Mouse (Mus musculus) liver, embryonic 13.5 days (tissue): ENCODE measurements around the gene Tubal3. TPM values are rescaled to one million over a fixed set of nuclear protein-coding genes. Genes with fewer than 3 reads are reported as not detected.

Experiments
- ATAC-seq: fragments of 200-750 bp; cut with Nextera tagmentation; 2 replicates; pipeline ENCODE4 v1.8.0; 2017; ENCODE audit warnings: low read depth, mild to moderate bottlenecking, moderate number of reproducible peaks, moderate library complexity
- DNase-seq: peaks from one replicate; pipeline ENCODE4 v3.0.0; 2022
- H3K27ac ChIP-seq: fragments of 300-500 bp; sonication (generic); 2 replicates; pipeline ENCODE4 v1.5.1; 2015; ENCODE audit warnings: moderate library complexity, mild to moderate bottlenecking, inconsistent platforms
- H3K27me3 ChIP-seq: fragments of 300-500 bp; sonication (generic); 2 replicates; pipeline ENCODE4 v1.6.1; 2015; ENCODE audit warnings: mild to moderate bottlenecking, inconsistent platforms
- H3K36me3 ChIP-seq: fragments of 300-500 bp; sonication (generic); 2 replicates; pipeline ENCODE4 v1.6.1; 2015; ENCODE audit warnings: mild to moderate bottlenecking, inconsistent platforms
- H3K4me1 ChIP-seq: fragments of 300-500 bp; sonication (generic); replicated peaks from 2 replicates; pipeline ENCODE4 v1.6.1; 2015; ENCODE audit warnings: inconsistent platforms
- H3K4me2 ChIP-seq: fragments of 300-500 bp; sonication (generic); 2 replicates; pipeline ENCODE4 v1.6.1; 2015; ENCODE audit warnings: inconsistent platforms, mild to moderate bottlenecking, moderate library complexity
- H3K4me3 ChIP-seq: fragments of 300-500 bp; sonication (generic); replicated peaks from 2 replicates; pipeline ENCODE4 v1.5.1; 2015; ENCODE audit warnings: mild to moderate bottlenecking, inconsistent platforms
- H3K9ac ChIP-seq: fragments of 300-500 bp; sonication (generic); 2 replicates; pipeline ENCODE4 v1.6.1; 2015; ENCODE audit warnings: mild to moderate bottlenecking, inconsistent platforms
- H3K9me3 ChIP-seq: fragments of 300-500 bp; sonication (generic); replicated peaks from 2 replicates; pipeline ENCODE4 v1.6.1; 2016; ENCODE audit warnings: inconsistent platforms
- WGBS: fragments of 180-500 bp; shearing (Covaris S2); methylation state at CpG from one replicate; pipeline ENCODE4 v1.1.7; 2015; ENCODE audit not compliant: insufficient replicate concordance; 5-methylcytosine and 5-hydroxymethylcytosine counted together
- microRNA-seq: library from miRNA; unstranded; fragments of <30 nt; microRNA quantifications from one replicate; pipeline ENCODE4, GENCODE M21; 2016
- polyA plus RNA-seq: library from polyadenylated mRNA; unstranded; fragments of >200 nt; fragmentation: Nextera tagmentation; extraction: Ambion mirVana; gene quantifications from 2 replicates; pipeline ENCODE4 v1.2.1, GENCODE M21; 2015

Gene Tubal3
- polyA plus RNA-seq, 1 experiment from 2014 or later, result not detected

DNA sequence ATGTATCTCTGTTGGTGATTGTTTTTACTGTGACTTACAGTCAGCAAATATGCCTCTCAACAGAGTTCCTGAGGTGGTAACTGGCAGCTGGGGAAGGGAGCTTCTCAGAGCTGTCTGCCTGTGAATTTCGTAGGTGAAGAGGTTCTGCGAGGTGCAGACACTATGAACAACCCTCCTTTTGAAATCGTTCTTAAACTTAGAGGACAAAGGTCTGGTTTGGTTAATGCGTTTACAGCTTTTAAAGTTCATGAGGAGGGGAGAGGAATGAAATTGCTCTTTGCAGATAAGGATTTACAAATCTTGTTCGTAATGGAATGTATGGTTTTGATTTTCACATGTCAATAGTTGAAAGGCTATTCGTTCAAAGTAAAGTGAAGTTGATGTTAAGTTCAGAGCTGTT is 7.6 kb downstream of the Tubal3 start:
- no peak overlapping the region for H3K4me2 ChIP-seq
- no peaks in the 10 kb centered on the region for H3K4me1 ChIP-seq
- H3K9ac ChIP-seq, result no peak overlapping the region
- no peak overlapping the region for H3K27ac ChIP-seq
- DNase-seq, result no peak
- no peaks in the 10 kb centered on the region for H3K9me3 ChIP-seq
- no peak for ATAC-seq
- no peaks in the 10 kb centered on the region for H3K36me3 ChIP-seq
- H3K4me3 ChIP-seq, result no peak overlapping the region
- WGBS, result 64% methylated on average over 6 of the region's 6 CpGs
- no peaks in the 10 kb centered on the region for H3K27me3 ChIP-seq

DNA sequence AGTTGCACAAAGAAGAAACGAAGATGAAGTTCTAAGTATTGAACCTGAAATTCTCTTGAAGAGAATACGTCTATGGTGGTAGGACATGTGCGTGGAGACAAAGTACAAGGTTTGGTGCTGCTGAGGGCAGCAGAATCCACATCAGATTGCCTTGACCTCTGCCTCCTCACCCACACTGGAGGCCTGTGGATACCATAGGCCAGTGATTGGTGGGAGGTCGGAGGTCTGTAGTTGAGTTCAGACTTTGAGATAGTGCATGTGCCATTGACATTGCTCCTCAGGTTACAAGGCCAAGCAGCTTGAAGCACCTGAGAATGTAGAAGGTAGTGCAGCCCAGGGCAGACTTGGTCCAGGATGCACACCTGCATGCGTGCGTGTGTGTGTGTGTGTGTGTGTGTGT is 8.0 kb downstream of the Tubal3 start:
- Histone ChIP-seq H3K9me3 (no peaks in the 10 kb centered on the region), H3K4me1 (no peaks in the 10 kb centered on the region), H3K27ac (no peak overlapping the region), H3K27me3 (no peaks in the 10 kb centered on the region), H3K4me3 (no peak overlapping the region), H3K36me3 (no peaks in the 10 kb centered on the region), H3K4me2 (no peak overlapping the region), H3K9ac (no peak overlapping the region)
- no peak for ATAC-seq
- WGBS, result 67% methylated on average over 4 of the region's 6 CpGs
- no peak for DNase-seq

DNA sequence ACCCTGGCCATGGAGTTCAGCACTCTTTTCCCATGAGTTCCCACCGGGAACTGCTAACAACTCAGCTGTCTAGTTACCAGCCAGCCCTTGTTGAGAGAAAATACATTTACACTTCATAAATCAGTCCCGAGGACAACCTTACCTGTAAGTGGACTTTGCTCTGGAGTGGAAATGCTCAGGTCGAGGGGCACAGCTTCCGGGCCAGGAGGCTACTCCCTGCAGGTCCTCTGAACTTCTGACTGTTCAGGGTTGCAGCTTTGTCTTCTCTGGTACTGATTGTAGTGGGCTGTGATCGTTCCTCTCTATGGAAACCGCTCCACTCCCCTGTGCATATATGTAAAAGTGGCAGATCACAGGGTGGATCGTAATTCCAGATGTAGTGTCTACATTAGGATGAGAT is 26.6 kb downstream of the Tubal3 start:
- H3K36me3 ChIP-seq, result no peaks in the 10 kb centered on the region
- H3K9me3 ChIP-seq, result no peaks in the 10 kb centered on the region
- no peak overlapping the region for H3K9ac ChIP-seq
- H3K4me1 ChIP-seq, result no peaks in the 10 kb centered on the region
- no peaks in the 10 kb centered on the region for H3K27me3 ChIP-seq
- DNase-seq, result no peak
- WGBS, result 58% methylated on average over 7 of the region's 7 CpGs
- H3K4me2 ChIP-seq, result no peak overlapping the region
- H3K27ac ChIP-seq, result no peak overlapping the region
- H3K4me3 ChIP-seq, result no peak overlapping the region
- ATAC-seq, result no peak

DNA sequence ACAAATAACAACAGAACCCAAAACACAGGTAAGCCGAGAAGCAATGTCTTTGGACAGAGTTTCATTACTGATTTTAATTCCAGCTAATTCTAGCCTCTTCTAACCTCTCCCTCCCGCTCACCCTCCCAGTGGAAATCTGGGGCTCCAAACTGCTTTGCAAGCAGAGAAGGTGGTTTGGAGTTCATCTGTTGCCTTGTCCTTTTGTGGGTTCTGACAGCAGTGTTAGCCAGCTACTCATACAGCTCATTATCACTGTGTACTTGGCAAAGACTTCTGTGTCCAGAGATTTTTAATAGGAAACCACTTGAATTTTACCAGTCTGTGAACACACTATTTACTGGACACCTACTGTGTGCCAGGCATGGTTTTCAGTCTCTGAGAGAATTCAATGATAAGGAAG is 27.2 kb downstream of the Tubal3 start, which contains the start of gene Ucn3:
TSS of gene Ucn3 (minus strand) at position 101 of the 400 bp plus-strand sequence.
- WGBS, result 57% methylated on average over 2 of the region's 2 CpGs
- Histone ChIP-seq H3K9me3 (no peaks in the 10 kb centered on the region), H3K27ac (no peak within 1 kb of the TSS), H3K27me3 (no peaks in the 10 kb centered on the region), H3K4me1 (no peaks in the 10 kb centered on the region), H3K36me3 (no peaks in the 10 kb centered on the region), H3K9ac (no peak within 1 kb of the TSS), H3K4me2 (no peak within 1 kb of the TSS), H3K4me3 (no peak within 1 kb of the TSS)
- ATAC-seq, result no peak
- no peak for DNase-seq

DNA sequence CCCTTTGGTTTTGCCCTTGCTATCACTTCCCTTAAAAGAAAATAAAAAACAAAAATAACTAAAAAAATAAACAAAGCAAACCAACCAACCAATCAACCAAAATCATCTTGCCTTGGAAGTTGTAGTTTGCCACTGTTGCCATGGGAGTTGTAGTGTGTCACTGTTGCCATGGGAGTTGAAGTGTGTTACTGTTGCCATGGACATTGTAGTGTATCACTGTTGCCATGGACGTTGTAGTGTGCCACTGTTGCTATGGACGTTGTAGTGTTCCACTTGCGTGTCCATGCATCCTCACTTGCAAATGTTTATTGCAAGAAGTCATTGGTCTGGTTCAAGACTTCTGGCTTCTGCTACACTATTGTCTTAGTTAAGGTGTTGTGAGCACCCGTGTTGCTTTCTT is 29.2 kb downstream of the Tubal3 start:
- no peaks in the 10 kb centered on the region for H3K9me3 ChIP-seq
- H3K36me3 ChIP-seq, result no peaks in the 10 kb centered on the region
- H3K27me3 ChIP-seq, result no peaks in the 10 kb centered on the region
- H3K9ac ChIP-seq, result no peak overlapping the region
- ATAC-seq (no peak), DNase-seq (no peak)
- no peak overlapping the region for H3K4me3 ChIP-seq
- H3K4me2 ChIP-seq, result no peak overlapping the region
- 67% methylated on average over 4 of the region's 4 CpGs for WGBS
- H3K27ac ChIP-seq, result no peak overlapping the region
- H3K4me1 ChIP-seq, result no peaks in the 10 kb centered on the region

DNA sequence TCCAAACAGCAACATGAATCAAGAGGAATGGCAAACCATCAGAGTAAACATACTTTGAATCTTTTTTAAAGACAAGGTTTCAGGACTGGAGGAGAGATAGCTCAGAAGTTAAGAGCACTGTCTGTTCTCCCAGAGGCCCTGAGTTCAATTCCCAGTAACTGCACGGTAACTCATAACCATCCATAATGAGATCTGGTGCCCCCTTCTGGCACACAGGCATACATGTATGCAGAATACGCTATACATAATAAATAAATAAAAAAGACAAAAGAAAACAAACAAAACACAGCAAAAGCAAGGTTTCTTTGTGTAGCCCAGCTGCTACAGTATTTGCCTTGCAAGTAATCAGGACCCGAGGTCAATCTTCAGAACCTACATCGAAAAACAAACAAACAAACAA is 31.4 kb downstream of the Tubal3 start:
- Histone ChIP-seq H3K4me3 (no peak overlapping the region), H3K27me3 (no peaks in the 10 kb centered on the region), H3K9ac (no peak overlapping the region), H3K9me3 (no peaks in the 10 kb centered on the region), H3K4me1 (no peaks in the 10 kb centered on the region), H3K36me3 (no peaks in the 10 kb centered on the region), H3K27ac (no peak overlapping the region), H3K4me2 (no peak overlapping the region)
- 74% methylated on average over 4 of the region's 4 CpGs for WGBS
- no peak for DNase-seq
- no peak for ATAC-seq

DNA sequence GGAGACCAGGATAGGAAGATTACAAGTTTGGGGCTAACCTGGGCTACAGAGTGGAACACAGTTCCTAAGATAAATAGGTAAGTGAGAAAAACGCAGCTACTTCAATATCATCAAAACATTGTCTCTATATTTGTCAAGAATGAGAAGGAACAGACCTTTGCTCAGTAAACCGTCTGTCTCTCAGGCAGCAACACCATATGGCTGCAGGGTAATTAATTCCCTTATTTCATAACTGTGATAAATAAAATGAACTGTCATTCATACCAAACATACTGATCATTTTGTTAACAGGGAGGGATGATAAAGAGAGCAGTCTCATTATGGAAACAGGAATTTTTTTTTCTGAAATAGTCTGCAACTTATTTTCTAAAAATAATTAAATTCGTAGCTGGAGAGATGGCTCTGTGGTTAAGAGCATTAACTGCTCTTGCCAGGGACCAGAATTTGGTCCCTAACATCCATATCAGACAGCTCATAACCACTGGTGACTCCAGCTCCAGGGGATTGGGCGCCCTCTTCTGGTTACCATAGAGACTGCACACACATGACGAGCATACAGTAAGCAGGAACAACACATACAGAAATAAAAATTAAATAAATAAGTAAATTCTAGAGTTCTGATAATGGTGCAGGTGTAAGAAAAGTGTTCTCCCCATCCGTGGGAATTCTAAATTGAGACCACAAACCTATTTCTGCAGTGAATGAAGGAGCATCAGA is 33.3 kb downstream of the Tubal3 start:
- Histone ChIP-seq H3K27ac (no peak overlapping the region), H3K9me3 (no peaks in the 10 kb centered on the region), H3K27me3 (no peaks in the 10 kb centered on the region), H3K4me3 (no peak overlapping the region), H3K36me3 (no peaks in the 10 kb centered on the region), H3K4me2 (no peak overlapping the region), H3K9ac (no peak overlapping the region), H3K4me1 (no peaks in the 10 kb centered on the region)
- DNase-seq (no peak), ATAC-seq (no peak)
- 60% methylated on average over 6 of the region's 6 CpGs for WGBS

DNA sequence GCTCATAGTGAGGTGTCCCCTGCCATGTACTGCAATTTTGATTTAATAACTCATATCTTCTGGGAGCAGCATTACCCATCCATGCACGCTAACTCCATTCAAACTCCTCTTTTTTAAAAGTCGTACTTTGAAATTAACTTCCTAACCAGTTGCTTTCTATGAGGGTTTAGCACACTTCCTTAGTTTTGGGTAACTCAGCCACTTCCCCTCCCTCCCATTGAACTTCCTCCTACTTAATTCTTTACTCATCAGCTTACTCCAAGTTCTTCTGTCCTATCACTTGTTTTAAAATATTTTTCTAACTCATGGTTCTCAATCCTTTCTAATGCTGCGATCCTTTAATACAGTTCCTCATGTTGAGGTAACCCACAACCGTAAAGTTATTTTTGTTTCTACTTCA is 50.8 kb downstream of the Tubal3 start:
- Histone ChIP-seq H3K27ac (no peak overlapping the region), H3K4me2 (no peak overlapping the region), H3K4me1 (no peaks in the 10 kb centered on the region), H3K9me3 (no peaks in the 10 kb centered on the region), H3K36me3 (no peaks in the 10 kb centered on the region), H3K4me3 (no peak overlapping the region), H3K27me3 (no peaks in the 10 kb centered on the region), H3K9ac (no peak overlapping the region)
- 63% methylated on average over 4 of the region's 4 CpGs for WGBS
- ATAC-seq (no peak), DNase-seq (no peak)

Small RNAs within 50 kb of the gene (microRNA-seq; reads per million reads assigned to microRNA genes)
- gene Gm22460, result not detected

Other genes starting within 250 kb of the Tubal3 start
- gene Calml3, start 114.0 kb upstream of the Tubal3 start, polyA plus RNA-seq, result not detected in 2 replicates
- not detected in 2 replicates for gene Calm4, start 80.5 kb upstream of the Tubal3 start, polyA plus RNA-seq
- not detected in 2 replicates for gene Calm5, start 64.1 kb upstream of the Tubal3 start, polyA plus RNA-seq
- gene Net1, start 54 bp upstream of the Tubal3 start, polyA plus RNA-seq, result 53.6 and 66.0 TPM in 2 replicates
- not detected in 2 replicates for gene Ucn3, start 27.1 kb downstream of the Tubal3 start, polyA plus RNA-seq
- 0.24 and 0.34 TPM in 2 replicates for gene Akr1c14, start 130.7 kb downstream of the Tubal3 start, polyA plus RNA-seq
- 0.60 and 0.71 TPM in 2 replicates for gene Akr1c18, start 232.4 kb downstream of the Tubal3 start, polyA plus RNA-seq